Mouse (Mus musculus): ENCODE data around the gene Lnx1.

GRCm38 (mm10) chr5:74702766-74703165 is at the start of gene Lnx1:
- TF ChIP-seq CTCF (IDR thresholded peaks at IDR 0.05; ENCODE audit: borderline replicate concordance, insufficient read depth, low read depth, low read length) (no peak), POLR2A (IDR thresholded peaks at IDR 0.05; ENCODE audit: borderline replicate concordance, insufficient read depth, low read length) (no peak)

Data from cerebellum, adult 2 months (tissue).